Mouse (Mus musculus): ENCODE results near the gene Slc32a1.

- no peak for TF ChIP-seq CTCF (IDR thresholded peaks at IDR 0.05; ENCODE audit: borderline replicate concordance, insufficient read depth, low read length)
- TF ChIP-seq POLR2A (IDR thresholded peaks at IDR 0.05; ENCODE audit: low read depth, low read length) = no peak
Measured at GRCm38 (mm10) chr2:158631873-158632272, 21.3 kb downstream of the Slc32a1 start.
